Mouse (Mus musculus) liver, embryonic 14.5 days (tissue): ENCODE results near the gene Pdcd4. TPM values are rescaled to one million over a fixed set of nuclear protein-coding genes. Genes with fewer than 3 reads are reported as not detected.

ENCODE experiments used
- ATAC-seq: fragments of 200-750 bp; cut with Nextera tagmentation; 2 replicates; pipeline ENCODE4 v1.8.0; 2017; ENCODE audit warnings: moderate number of reproducible peaks, mild to moderate bottlenecking, moderate library complexity; ENCODE audit not compliant: insufficient read depth
- DNase-seq, 3 experiments: peaks; one replicate each; pipeline ENCODE4 v3.0.0-alpha.2; 2012 to 2013; ENCODE audit warnings: low read depth in 3 of 3, low spot score in 3 of 3
- H3K27ac ChIP-seq: fragments of 300-500 bp; sonication (generic); 2 replicates; pipeline ENCODE4 v1.5.1; 2014; ENCODE audit warnings: moderate library complexity, mild to moderate bottlenecking, control low read depth, inconsistent platforms
- H3K27me3 ChIP-seq: fragments of 300-500 bp; sonication (generic); 2 replicates; pipeline ENCODE4 v1.6.1; 2014; ENCODE audit warnings: mild to moderate bottlenecking, low read length, moderate library complexity; ENCODE audit not compliant: control insufficient read depth, insufficient read depth
- H3K36me3 ChIP-seq: fragments of 300-500 bp; sonication (generic); replicated peaks from 2 replicates; pipeline ENCODE4 v1.6.1; 2014; ENCODE audit warnings: low read depth; ENCODE audit not compliant: control insufficient read depth, insufficient read depth
- H3K4me1 ChIP-seq, 2 experiments: fragments of 200-500 bp in 1 of 2; fragments of 300-500 bp in 1 of 2; sonication (generic) in 1 of 2; replicated peaks; 2 replicates each; pipeline ENCODE4 v1.6.1; 2012 to 2014; ENCODE audit warnings: antibody characterized with exemption in 1 of 2, inconsistent platforms in 1 of 2, low read length in 1 of 2; ENCODE audit not compliant: control insufficient read depth in 2 of 2, insufficient read depth in 2 of 2
- H3K4me2 ChIP-seq: fragments of 300-500 bp; sonication (generic); 2 replicates; pipeline ENCODE4 v1.6.1; 2014; ENCODE audit warnings: low read depth, mild to moderate bottlenecking, control low read depth, moderate library complexity
- H3K4me3 ChIP-seq, 2 experiments: fragments of 200-500 bp in 1 of 2; fragments of 300-500 bp in 1 of 2; sonication (generic) in 1 of 2; 2 replicates each; pipeline ENCODE4 v1.5.1; 2012 to 2014; ENCODE audit warnings: low read depth in 2 of 2, low read length in 2 of 2, mild to moderate bottlenecking in 2 of 2, control low read depth in 1 of 2, inconsistent platforms in 1 of 2, moderate library complexity in 1 of 2; ENCODE audit not compliant: insufficient read depth in 1 of 2
- H3K9ac ChIP-seq: fragments of 300-500 bp; sonication (generic); replicated peaks from 2 replicates; pipeline ENCODE4 v1.6.1; 2014; ENCODE audit warnings: mild to moderate bottlenecking, control low read depth, moderate library complexity
- H3K9me3 ChIP-seq: fragments of 300-500 bp; sonication (generic); 2 replicates; pipeline ENCODE4 v1.6.1; 2016; ENCODE audit warnings: low read length, mixed read lengths; ENCODE audit not compliant: control insufficient read depth
- CTCF ChIP-seq: IDR thresholded peaks from 2 replicates; pipeline ENCODE4 v1.5.1; 2016; ENCODE audit warnings: antibody characterized with exemption, low read depth, control low read depth
- EP300 ChIP-seq: IDR thresholded peaks from 2 replicates; pipeline ENCODE4 v1.6.1; 2016; ENCODE audit warnings: antibody characterized with exemption, low read depth
- WGBS: fragments of 180-500 bp; shearing (Covaris S2); extraction: QIAGEN DNeasy Blood & Tissue Kit; methylation state at CpG from one replicate; pipeline ENCODE4 v1.1.7; 2014; ENCODE audit not compliant: insufficient replicate concordance; 5-methylcytosine and 5-hydroxymethylcytosine counted together
- polyA plus RNA-seq, 2 experiments: library from polyadenylated mRNA; depleted of rRNA in 1 of 2; stranded (reverse) in 1 of 2; unstranded in 1 of 2; fragments of >200 nt; fragmentation: Nextera tagmentation in 1 of 2; extraction: Ambion mirVana in 1 of 2; gene quantifications; 2 replicates each; pipeline versions ENCODE4 v1.2.1 to v1.2.3; 2012 to 2014

Pdcd4 gene
- polyA plus RNA-seq, 2 experiments: 6.6 to 16.2 TPM

- Histone ChIP-seq H3K36me3 (no peaks in the 10 kb centered on the region), H3K9ac (no peak overlapping the region), H3K27ac (no peak overlapping the region), H3K9me3 (no peaks in the 10 kb centered on the region), H3K4me3 (no peak overlapping the region), H3K4me2 (no peak overlapping the region), H3K4me1 (peaks cover 19 to 26% of the 10 kb centered on the region in 2 experiments), H3K27me3 (no peaks in the 10 kb centered on the region)
- no peak for TF ChIP-seq CTCF
- TF ChIP-seq EP300: no peak
- ATAC-seq: no peak
- no peak for DNase-seq
- 68% methylated on average over 14 of the region's 14 CpGs for WGBS
Observed at GRCm38 (mm10) chr19:53899941-53900610, 8.0 kb downstream of the Pdcd4 start.

GRCm38 (mm10) chr19:53901931-53902738 lies 10.1 kb downstream of the Pdcd4 start:
- Histone ChIP-seq H3K4me3 (peak overlapping the region; percentile 53 to 98), H3K27me3 (no peaks in the 10 kb centered on the region), H3K36me3 (no peaks in the 10 kb centered on the region), H3K9me3 (no peaks in the 10 kb centered on the region), H3K9ac (peak overlapping the region; percentile 94), H3K4me1 (peaks cover 22 to 30% of the 10 kb centered on the region in 2 experiments), H3K4me2 (peak overlapping the region; percentile 98), H3K27ac (peak overlapping the region; percentile 93)
- DNase-seq: peak in 1 of 3 experiments; percentile 59
- TF ChIP-seq CTCF: no peak
- TF ChIP-seq EP300: peak; percentile 78
- 17% methylated on average over 15 of the region's 15 CpGs for WGBS
- peak; percentile 30 for ATAC-seq

- WGBS: under 1% methylated on average over 60 of the region's 61 CpGs
- Histone ChIP-seq H3K27me3 (no peaks in the 10 kb centered on the region), H3K9ac (peak overlapping the region; percentile 94), H3K4me1 (peaks cover 22 to 30% of the 10 kb centered on the region in 2 experiments), H3K27ac (peak overlapping the region; percentile 93), H3K4me3 (peak overlapping the region; percentile 87 to 98), H3K9me3 (no peaks in the 10 kb centered on the region), H3K36me3 (no peaks in the 10 kb centered on the region), H3K4me2 (peak overlapping the region; percentile 98)
- ATAC-seq: peak; percentile 95
- TF ChIP-seq EP300: no peak
- peak; percentile 8; the same call in 1 of the 2 replicates for TF ChIP-seq CTCF
- DNase-seq: peak; percentile 94 to 96 (median 94)
Observed at GRCm38 (mm10) chr19:53902739-53903487, 10.9 kb downstream of the Pdcd4 start.

- Histone ChIP-seq H3K4me2 (peak overlapping the region; percentile 98), H3K36me3 (no peaks in the 10 kb centered on the region), H3K9ac (peak overlapping the region; percentile 94), H3K9me3 (no peaks in the 10 kb centered on the region), H3K4me3 (peak overlapping the region; percentile 87 to 98), H3K27ac (peak overlapping the region; percentile 79), H3K27me3 (no peaks in the 10 kb centered on the region), H3K4me1 (peaks cover 22 to 30% of the 10 kb centered on the region in 2 experiments)
- no peak for DNase-seq
- no peak for TF ChIP-seq EP300
- peak; percentile 54 for TF ChIP-seq CTCF
- ATAC-seq: peak; percentile 68
- WGBS: under 1% methylated on average over 76 of the region's 83 CpGs
Observed at GRCm38 (mm10) chr19:53903507-53904321, 11.7 kb downstream of the Pdcd4 start.
